Mouse (Mus musculus) heart, adult 9 months (tissue): ENCODE measurements around the gene Mpv17l2.
A peak's percentile ranks its signal among the peaks of the same experiment; 100 is the strongest.

ENCODE experiments used
- DNase-seq, 2 experiments: peaks; one replicate each; pipeline ENCODE4 v3.0.0; 2022; ENCODE audit warnings: low spot score in 2 of 2

Mpv17l2 gene

GRCm38 (mm10) chr8:70760775-70761406, at the start of gene Mpv17l2:
TSS of gene Mpv17l2 (minus strand) at chr8:70760946.
- peak; percentile 98 for DNase-seq

GRCm38 (mm10) chr8:70808955-70809701, 48.4 kb upstream of the Mpv17l2 start:
- DNase-seq: no peak

GRCm38 (mm10) chr8:70808239-70808638, 47.5 kb upstream of the Mpv17l2 start, which contains the start of gene Il12rb1:
TSS of gene Il12rb1 (plus strand) at chr8:70808449.
- DNase-seq: no peak

GRCm38 (mm10) chr8:70807304-70807703, 46.6 kb upstream of the Mpv17l2 start:
- no peak for DNase-seq

- peak in 1 of 2 experiments; percentile 65 for DNase-seq
Measured at GRCm38 (mm10) chr8:70806541-70806940, 45.8 kb upstream of the Mpv17l2 start.

- DNase-seq: peak; percentile 83 to 85
Measured at GRCm38 (mm10) chr8:70804481-70805206, 43.9 kb upstream of the Mpv17l2 start, which contains the start of gene Mast3. TSS of gene Mast3 (minus strand) at chr8:70805054.

GRCm38 (mm10) chr8:70803761-70804480, 43.2 kb upstream of the Mpv17l2 start:
- DNase-seq: peak in 1 of 2 experiments; percentile 56

GRCm38 (mm10) chr8:70802786-70803510, 42.2 kb upstream of the Mpv17l2 start:
- DNase-seq: no peak

GRCm38 (mm10) chr8:70801830-70802229, 41.1 kb upstream of the Mpv17l2 start:
- no peak for DNase-seq

GRCm38 (mm10) chr8:70801156-70801555, 40.4 kb upstream of the Mpv17l2 start:
- DNase-seq: no peak

GRCm38 (mm10) chr8:70800648-70801047, 39.9 kb upstream of the Mpv17l2 start:
- no peak for DNase-seq

GRCm38 (mm10) chr8:70798281-70798680, 37.5 kb upstream of the Mpv17l2 start:
- DNase-seq: no peak

- DNase-seq: peak; percentile 81 to 89
Measured at GRCm38 (mm10) chr8:70797081-70798070, 36.6 kb upstream of the Mpv17l2 start.

GRCm38 (mm10) chr8:70796403-70797080, 35.8 kb upstream of the Mpv17l2 start:
- no peak for DNase-seq

GRCm38 (mm10) chr8:70795370-70795769, 34.6 kb upstream of the Mpv17l2 start:
- no peak for DNase-seq

GRCm38 (mm10) chr8:70794215-70794614, 33.5 kb upstream of the Mpv17l2 start:
- no peak for DNase-seq

- DNase-seq: no peak
Measured at GRCm38 (mm10) chr8:70792700-70793099, 32.0 kb upstream of the Mpv17l2 start.

GRCm38 (mm10) chr8:70791975-70792691, 31.4 kb upstream of the Mpv17l2 start:
- peak; percentile 96 for DNase-seq

GRCm38 (mm10) chr8:70791294-70791701, 30.6 kb upstream of the Mpv17l2 start:
- DNase-seq: no peak
